Mouse (Mus musculus) hindbrain, embryonic 16.5 days (tissue): ENCODE measurements at regions not wholly inside any gene's neighbourhood (a gene's known extent, or its start where the extent isn't known, plus 50 kb on each side); places are given as distances from the start of the nearest gene placed in this dataset.

Source experiments
- ATAC-seq: fragments of 200-750 bp; cut with Nextera tagmentation; 2 replicates; pipeline ENCODE4 v1.8.0; 2017; ENCODE audit warnings: moderate TSS enrichment, moderate library complexity
- H3K27ac ChIP-seq: fragments of 300-500 bp; sonication (generic); 2 replicates; pipeline ENCODE4 v1.5.1; 2014; ENCODE audit warnings: low read depth, mild to moderate bottlenecking, control low read depth, low read length, moderate library complexity
- H3K27me3 ChIP-seq: fragments of 300-500 bp; sonication (generic); replicated peaks from 2 replicates; pipeline ENCODE4 v1.6.1; 2014; ENCODE audit warnings: low read length; ENCODE audit not compliant: control insufficient read depth, insufficient read depth
- H3K36me3 ChIP-seq: fragments of 300-500 bp; sonication (generic); 2 replicates; pipeline ENCODE4 v1.6.1; 2014; ENCODE audit warnings: mild to moderate bottlenecking, low read length, moderate library complexity, mixed read lengths; ENCODE audit not compliant: control insufficient read depth, insufficient read depth
- H3K4me1 ChIP-seq: fragments of 300-500 bp; sonication (generic); 2 replicates; pipeline ENCODE4 v1.6.1; 2014; ENCODE audit warnings: low read depth, low read length; ENCODE audit not compliant: control insufficient read depth, insufficient read depth
- H3K4me2 ChIP-seq: fragments of 300-500 bp; sonication (generic); 2 replicates; pipeline ENCODE4 v1.6.1; 2014; ENCODE audit warnings: mild to moderate bottlenecking, low read length, control low read depth, moderate library complexity
- H3K4me3 ChIP-seq: fragments of 300-500 bp; sonication (generic); 2 replicates; pipeline ENCODE4 v1.5.1; 2014; ENCODE audit warnings: mild to moderate bottlenecking, low read length, control low read depth, moderate library complexity
- H3K9ac ChIP-seq: fragments of 300-500 bp; sonication (generic); 2 replicates; pipeline ENCODE4 v1.6.1; 2014; ENCODE audit warnings: low read depth, mild to moderate bottlenecking, control low read depth, low read length, moderate library complexity
- H3K9me3 ChIP-seq: fragments of 300-500 bp; sonication (generic); 2 replicates; pipeline ENCODE4 v1.6.1; 2014; ENCODE audit warnings: mild to moderate bottlenecking, low read length, moderate library complexity; ENCODE audit not compliant: control insufficient read depth
- whole genome bisulfite sequencing: fragments of 180-500 bp; shearing (Covaris S2); extraction: QIAGEN DNeasy Blood & Tissue Kit; methylation state at CpG from one replicate; pipeline ENCODE4 v1.1.7; 2014; 5-methylcytosine and 5-hydroxymethylcytosine counted together

GRCm38 (mm10) chr8:89672631-89673030 is 628.7 kb upstream of the Sall1 start:
- Histone ChIP-seq H3K36me3 (no peaks in the 10 kb centered on the region), H3K4me2 (no peak overlapping the region), H3K9me3 (no peaks in the 10 kb centered on the region), H3K27ac (no peak overlapping the region), H3K9ac (no peak overlapping the region), H3K27me3 (no peaks in the 10 kb centered on the region; the same call in 1 of the 2 replicates), H3K4me3 (no peak overlapping the region), H3K4me1 (no peaks in the 10 kb centered on the region; the same call in 1 of the 2 replicates)
- 77% methylated on average over 5 of the region's 5 CpGs for WGBS
- ATAC-seq: no peak

DNA sequence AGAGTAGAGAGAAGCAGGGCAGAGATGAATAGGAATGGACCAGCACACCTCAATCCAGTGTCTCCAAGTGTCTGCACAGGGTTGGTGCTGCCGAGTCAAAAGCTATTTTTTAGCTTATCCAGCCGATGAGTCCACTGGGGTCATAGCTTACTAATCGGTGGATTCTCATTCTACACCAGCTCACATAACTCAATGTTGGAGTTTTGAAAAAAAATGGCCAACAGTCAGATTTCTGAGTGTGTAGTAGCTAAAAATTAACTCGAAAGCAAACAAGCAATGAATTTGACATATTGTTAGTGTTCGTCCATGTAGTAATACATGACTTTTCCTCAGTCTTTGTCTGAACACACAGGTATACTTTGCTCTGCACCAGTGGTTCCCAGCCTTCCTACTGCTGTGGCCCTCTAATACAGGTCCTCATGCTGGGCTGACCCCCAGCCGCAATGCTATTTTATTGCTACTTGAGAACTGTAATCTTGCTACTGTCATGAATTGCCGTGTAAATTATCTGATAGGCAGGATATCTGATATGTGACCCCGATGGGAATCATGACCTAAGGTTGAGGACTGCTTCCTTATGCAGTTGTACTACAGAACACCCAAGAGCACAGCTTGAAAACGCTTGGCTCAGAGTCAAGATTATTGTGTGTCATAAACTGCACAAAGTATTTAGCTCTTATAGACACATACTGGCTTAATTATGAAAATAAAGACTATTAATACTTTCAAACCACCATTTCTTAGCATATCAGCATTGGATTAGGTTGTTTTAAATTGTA is 621.1 kb upstream of the Sall1 start:
- Histone ChIP-seq H3K27ac (no peak overlapping the region), H3K4me3 (no peak overlapping the region), H3K27me3 (no peaks in the 10 kb centered on the region), H3K4me1 (no peaks in the 10 kb centered on the region), H3K9ac (no peak overlapping the region), H3K36me3 (no peaks in the 10 kb centered on the region), H3K4me2 (no peak overlapping the region), H3K9me3 (no peaks in the 10 kb centered on the region)
- no peak for ATAC-seq
- 92% methylated on average over 9 of the region's 9 CpGs for WGBS

DNA sequence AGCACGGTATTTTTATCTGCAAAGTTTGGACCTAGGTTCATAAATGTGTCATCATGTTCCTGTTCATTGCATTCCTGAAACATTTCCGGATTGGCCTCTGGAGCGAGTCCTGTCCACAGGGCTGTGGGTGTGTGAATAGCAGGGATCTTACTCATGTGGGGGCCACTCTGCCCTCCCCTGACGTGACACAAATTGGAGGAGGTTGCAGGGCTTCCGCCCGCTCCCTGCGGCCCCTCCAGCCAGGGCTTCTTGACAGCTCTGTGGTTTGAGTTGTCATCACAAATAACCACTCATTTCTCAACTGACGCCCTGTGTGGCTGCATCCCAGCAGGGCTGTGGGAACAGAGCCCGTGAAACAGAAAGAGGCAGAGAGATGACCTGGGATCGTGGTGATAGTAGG is 619.9 kb upstream of the Sall1 start:
- no peak for ATAC-seq
- H3K4me2 ChIP-seq: no peak overlapping the region

GRCm38 (mm10) chr8:89658998-89659944 is 615.3 kb upstream of the Sall1 start:
- no peak overlapping the region for H3K4me3 ChIP-seq
- no peak overlapping the region for H3K27ac ChIP-seq
- no peaks in the 10 kb centered on the region for H3K36me3 ChIP-seq
- H3K9ac ChIP-seq: no peak overlapping the region
- H3K4me2 ChIP-seq: no peak overlapping the region
- H3K27me3 ChIP-seq: peaks cover 3% of the 10 kb centered on the region; the same call in 1 of the 2 replicates
- H3K4me1 ChIP-seq: no peaks in the 10 kb centered on the region
- WGBS: 30% methylated on average over 14 of the region's 14 CpGs
- H3K9me3 ChIP-seq: no peaks in the 10 kb centered on the region
- no peak for ATAC-seq

More for the DNA sequence above, 619.9 kb upstream of the Sall1 start:
- H3K4me3 ChIP-seq: no peak overlapping the region
- H3K9ac ChIP-seq: no peak overlapping the region
- no peaks in the 10 kb centered on the region for H3K9me3 ChIP-seq
- no peaks in the 10 kb centered on the region for H3K4me1 ChIP-seq
- no peak overlapping the region for H3K27ac ChIP-seq
- H3K36me3 ChIP-seq: no peaks in the 10 kb centered on the region
- no peaks in the 10 kb centered on the region for H3K27me3 ChIP-seq
- 70% methylated on average over 10 of the region's 10 CpGs for WGBS

- Histone ChIP-seq H3K4me3 (no peak overlapping the region), H3K36me3 (no peaks in the 10 kb centered on the region), H3K9me3 (no peaks in the 10 kb centered on the region), H3K27ac (no peak overlapping the region), H3K27me3 (peaks cover 3% of the 10 kb centered on the region; the same call in 1 of the 2 replicates), H3K9ac (no peak overlapping the region; the same call in 1 of the 2 replicates), H3K4me1 (no peaks in the 10 kb centered on the region), H3K4me2 (no peak overlapping the region)
- WGBS: 52% methylated on average over 14 of the region's 14 CpGs
- ATAC-seq: no peak
Observed at GRCm38 (mm10) chr8:89655369-89655768, 611.4 kb upstream of the Sall1 start.

DNA sequence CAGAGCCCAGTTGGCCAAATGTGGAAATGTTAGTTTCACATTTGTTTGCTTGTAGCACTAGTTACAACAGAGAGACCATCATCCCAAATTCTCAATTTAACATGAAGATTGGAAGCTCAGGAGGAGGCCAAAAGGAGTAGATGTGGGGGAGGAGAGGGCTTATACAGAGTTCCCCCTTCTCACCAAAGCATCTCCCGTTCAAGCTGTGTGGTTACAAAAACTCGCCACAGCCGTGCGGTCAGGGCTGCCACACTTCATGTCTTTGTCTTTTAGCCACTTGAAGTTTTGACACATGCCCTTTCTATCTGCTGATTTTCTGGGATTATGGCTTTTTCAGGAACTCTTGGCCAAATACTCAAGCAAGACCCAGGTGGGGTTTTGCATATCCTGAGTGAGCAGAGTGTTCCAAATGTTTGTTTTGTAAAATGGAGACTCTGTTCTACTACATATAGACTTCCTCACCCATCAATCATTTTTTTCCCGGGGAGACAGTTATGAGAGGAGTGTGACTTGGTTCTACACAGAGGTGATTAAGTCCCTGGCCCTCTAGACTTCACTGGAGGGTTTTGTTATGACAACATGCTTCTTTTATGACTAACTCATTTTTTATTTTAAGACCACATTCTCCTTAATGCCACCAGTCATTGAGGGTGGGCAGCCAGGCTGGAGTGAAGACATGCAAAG is 605.4 kb upstream of the Sall1 start:
- 82% methylated on average over 5 of the region's 5 CpGs for WGBS
- H3K27ac ChIP-seq: no peak overlapping the region
- no peak overlapping the region for H3K4me3 ChIP-seq
- no peak for ATAC-seq
- H3K27me3 ChIP-seq: no peaks in the 10 kb centered on the region
- H3K9me3 ChIP-seq: no peaks in the 10 kb centered on the region
- H3K4me2 ChIP-seq: no peak overlapping the region
- H3K36me3 ChIP-seq: no peaks in the 10 kb centered on the region
- no peak overlapping the region for H3K9ac ChIP-seq
- H3K4me1 ChIP-seq: no peaks in the 10 kb centered on the region

GRCm38 (mm10) chr8:89646946-89647345 is 603.0 kb upstream of the Sall1 start:
- Histone ChIP-seq H3K9me3 (no peaks in the 10 kb centered on the region), H3K4me3 (no peak overlapping the region), H3K27me3 (no peaks in the 10 kb centered on the region), H3K4me2 (no peak overlapping the region), H3K36me3 (no peaks in the 10 kb centered on the region), H3K9ac (no peak overlapping the region), H3K27ac (no peak overlapping the region), H3K4me1 (no peaks in the 10 kb centered on the region)
- no peak for ATAC-seq
- 93% methylated on average over 5 of the region's 5 CpGs for WGBS

- no peaks in the 10 kb centered on the region for H3K4me1 ChIP-seq
- 79% methylated on average over 5 of the region's 5 CpGs for WGBS
Observed at GRCm38 (mm10) chr8:89641339-89641738, 597.4 kb upstream of the Sall1 start.

DNA sequence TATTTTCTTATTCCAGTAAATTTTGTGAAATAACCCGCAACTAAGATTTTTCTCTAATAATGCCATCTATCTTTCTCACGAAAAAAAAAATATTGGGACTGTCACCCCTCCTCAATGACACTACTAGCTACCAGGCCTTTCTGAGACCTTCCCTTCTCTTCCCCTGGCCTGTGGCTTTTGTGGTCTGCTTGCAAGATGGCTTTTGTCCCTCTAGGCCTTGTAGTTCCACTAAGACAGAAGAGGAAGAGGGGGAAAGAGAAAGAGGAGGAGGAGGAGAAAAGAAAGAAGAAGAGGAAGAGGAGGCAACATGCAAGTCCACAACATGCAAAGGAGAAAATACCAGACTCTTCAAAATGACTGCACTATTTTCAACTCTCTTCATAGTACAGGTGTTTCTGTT is 590.9 kb upstream of the Sall1 start:
- no peaks in the 10 kb centered on the region for H3K27me3 ChIP-seq
- no peak overlapping the region for H3K4me2 ChIP-seq
- no peak overlapping the region for H3K4me3 ChIP-seq
- ATAC-seq: no peak
- no peaks in the 10 kb centered on the region for H3K4me1 ChIP-seq
- 93% methylated on average over 2 of the region's 2 CpGs for WGBS
- H3K9ac ChIP-seq: no peak overlapping the region
- no peak overlapping the region for H3K27ac ChIP-seq
- H3K36me3 ChIP-seq: no peaks in the 10 kb centered on the region
- H3K9me3 ChIP-seq: no peaks in the 10 kb centered on the region

More at GRCm38 (mm10) chr8:89641339-89641738, 597.4 kb upstream of the Sall1 start:
- Histone ChIP-seq H3K27me3 (no peaks in the 10 kb centered on the region), H3K9me3 (no peaks in the 10 kb centered on the region), H3K36me3 (no peaks in the 10 kb centered on the region), H3K9ac (no peak overlapping the region), H3K4me3 (no peak overlapping the region), H3K27ac (no peak overlapping the region), H3K4me2 (no peak overlapping the region)
- ATAC-seq: no peak
